Mouse (Mus musculus) lung, postnatal 0 days (tissue): Measurements from ENCODE around the gene 1700034J05Rik. TPM values are rescaled to one million over a fixed set of nuclear protein-coding genes. Genes with fewer than 3 reads are reported as not detected.

Experiments
- ATAC-seq: fragments of 200-750 bp; cut with Nextera tagmentation; 2 replicates; pipeline ENCODE4 v1.8.0; 2017; ENCODE audit warnings: moderate library complexity
- DNase-seq: peaks from one replicate; pipeline ENCODE4 v3.0.0-alpha.2; 2016; ENCODE audit warnings: low spot score
- H3K27ac ChIP-seq: fragments of 300-500 bp; sonication (generic); 2 replicates; pipeline ENCODE4 v1.5.1; 2014; ENCODE audit warnings: antibody characterized with exemption, mild to moderate bottlenecking, low read length, mixed read lengths
- H3K27me3 ChIP-seq: fragments of 300-500 bp; sonication (generic); replicated peaks from 2 replicates; pipeline ENCODE4 v1.6.1; 2014; ENCODE audit warnings: low read length, mixed read lengths; ENCODE audit not compliant: insufficient read depth
- H3K36me3 ChIP-seq: fragments of 300-500 bp; sonication (generic); 2 replicates; pipeline ENCODE4 v1.6.1; 2014; ENCODE audit warnings: low read length, mixed read lengths; ENCODE audit not compliant: insufficient read depth
- H3K4me1 ChIP-seq: fragments of 300-500 bp; sonication (generic); 2 replicates; pipeline ENCODE4 v1.6.1; 2014; ENCODE audit warnings: antibody characterized with exemption, low read depth, low read length, mixed read lengths; ENCODE audit not compliant: insufficient read depth
- H3K4me2 ChIP-seq: fragments of 300-500 bp; sonication (generic); replicated peaks from 2 replicates; pipeline ENCODE4 v1.6.1; 2014; ENCODE audit warnings: low read depth, mild to moderate bottlenecking, low read length, moderate library complexity, mixed read lengths
- H3K4me3 ChIP-seq: fragments of 300-500 bp; sonication (generic); 2 replicates; pipeline ENCODE4 v1.5.1; 2014; ENCODE audit warnings: low read depth, low read length
- H3K9ac ChIP-seq: fragments of 300-500 bp; sonication (generic); replicated peaks from 2 replicates; pipeline ENCODE4 v1.6.1; 2014; ENCODE audit warnings: low read depth, mild to moderate bottlenecking
- H3K9me3 ChIP-seq: fragments of 300-500 bp; sonication (generic); 2 replicates; pipeline ENCODE4 v1.6.1; 2016; ENCODE audit warnings: low read length, mixed read lengths
- CTCF ChIP-seq: IDR thresholded peaks from 2 replicates; pipeline ENCODE4 v1.5.1; 2016; ENCODE audit warnings: antibody characterized with exemption, mild to moderate bottlenecking
- EP300 ChIP-seq: IDR thresholded peaks from 2 replicates; pipeline ENCODE4 v1.6.1; 2016; ENCODE audit warnings: antibody characterized with exemption, mild to moderate bottlenecking, control low read depth
- WGBS: fragments of 180-500 bp; shearing (Covaris S2); extraction: QIAGEN DNeasy Blood & Tissue Kit; methylation state at CpG from one replicate; pipeline ENCODE4 v1.1.7; 2014; 5-methylcytosine and 5-hydroxymethylcytosine counted together
- polyA plus RNA-seq: library from polyadenylated mRNA; unstranded; fragments of >200 nt; fragmentation: Nextera tagmentation; extraction: Ambion mirVana; gene quantifications from 2 replicates; pipeline ENCODE4 v1.2.1, GENCODE M21; 2015

1700034J05Rik gene
- polyA plus RNA-seq, 1 experiment from 2014 or later: 0.17 TPM

DNA sequence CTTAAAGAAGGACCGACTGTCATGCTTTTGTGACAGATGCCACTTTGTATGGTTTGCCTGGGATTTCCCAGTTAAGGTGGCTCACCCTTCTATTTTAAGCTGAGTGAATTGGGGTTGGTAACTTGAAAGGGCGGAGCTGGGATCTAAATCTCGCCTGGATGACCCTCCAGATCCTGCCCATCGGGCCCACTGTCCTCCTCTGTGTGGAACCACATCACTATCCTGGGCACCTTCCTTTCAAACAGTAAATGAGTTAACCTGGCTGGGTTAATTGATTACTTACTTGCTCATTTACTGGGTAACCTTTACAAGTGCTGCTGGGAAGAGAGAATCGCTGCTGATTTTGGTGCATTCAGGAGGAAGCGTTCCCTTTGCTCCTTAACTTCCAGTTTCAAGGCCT is 35.9 kb downstream of the 1700034J05Rik start:
- WGBS: 94% methylated on average over 6 of the region's 6 CpGs
- no peak for TF ChIP-seq EP300
- TF ChIP-seq CTCF: no peak

GRCm38 (mm10) chr6:146917396-146917795 is 36.8 kb downstream of the 1700034J05Rik start:
- Histone ChIP-seq H3K9ac (no peak overlapping the region), H3K4me2 (no peak overlapping the region), H3K4me3 (no peak overlapping the region), H3K4me1 (peaks cover 18% of the 10 kb centered on the region; the same call in 1 of the 2 replicates), H3K27ac (no peak overlapping the region), H3K36me3 (no peaks in the 10 kb centered on the region), H3K27me3 (no peaks in the 10 kb centered on the region), H3K9me3 (no peaks in the 10 kb centered on the region)
- DNase-seq (no peak), ATAC-seq (no peak)
- no peak for TF ChIP-seq CTCF
- no peak for TF ChIP-seq EP300
- 70% methylated on average over 3 of the region's 3 CpGs for WGBS

More for the DNA sequence above, 35.9 kb downstream of the 1700034J05Rik start:
- DNase-seq: no peak
- no peaks in the 10 kb centered on the region for H3K36me3 ChIP-seq
- H3K4me2 ChIP-seq: no peak overlapping the region
- ATAC-seq: no peak
- H3K4me1 ChIP-seq: peaks cover 12% of the 10 kb centered on the region; the same call in 1 of the 2 replicates
- no peaks in the 10 kb centered on the region for H3K27me3 ChIP-seq
- H3K9ac ChIP-seq: no peak overlapping the region
- no peak overlapping the region for H3K4me3 ChIP-seq
- H3K27ac ChIP-seq: no peak overlapping the region
- no peaks in the 10 kb centered on the region for H3K9me3 ChIP-seq

DNA sequence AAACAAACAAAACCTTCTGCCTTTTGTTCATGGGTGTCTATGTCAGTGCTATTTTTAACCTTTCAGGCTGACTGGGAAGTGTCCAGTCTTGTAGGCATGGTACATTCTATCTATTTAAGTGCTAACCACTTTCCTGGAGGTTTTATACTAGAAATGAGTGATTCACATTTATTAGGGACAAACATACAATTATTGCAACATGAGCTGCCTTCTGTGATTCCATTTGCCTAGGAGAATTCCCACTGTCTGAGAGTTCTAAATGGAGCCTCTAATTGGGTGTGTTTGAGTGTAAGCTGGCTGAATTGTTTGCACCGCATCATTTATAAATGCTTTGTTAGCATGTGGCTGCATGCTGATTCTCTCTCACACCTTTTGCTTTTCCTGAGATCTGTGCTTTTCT is 38.4 kb downstream of the 1700034J05Rik start:
- H3K9ac ChIP-seq: no peak overlapping the region
- H3K4me3 ChIP-seq: no peak overlapping the region
- H3K27me3 ChIP-seq: no peaks in the 10 kb centered on the region
- no peaks in the 10 kb centered on the region for H3K36me3 ChIP-seq
- peaks cover 18% of the 10 kb centered on the region; the same call in 1 of the 2 replicates for H3K4me1 ChIP-seq
- 0 out of 2 replicates have a peak, but pooled peaks have one; percentile 19 for ATAC-seq
- 75% methylated on average over 1 of the region's 1 CpGs for WGBS
- no peaks in the 10 kb centered on the region for H3K9me3 ChIP-seq
- H3K4me2 ChIP-seq: no peak overlapping the region
- TF ChIP-seq CTCF (no peak), EP300 (no peak)
- H3K27ac ChIP-seq: no peak overlapping the region
- peak; percentile 44 for DNase-seq

DNA sequence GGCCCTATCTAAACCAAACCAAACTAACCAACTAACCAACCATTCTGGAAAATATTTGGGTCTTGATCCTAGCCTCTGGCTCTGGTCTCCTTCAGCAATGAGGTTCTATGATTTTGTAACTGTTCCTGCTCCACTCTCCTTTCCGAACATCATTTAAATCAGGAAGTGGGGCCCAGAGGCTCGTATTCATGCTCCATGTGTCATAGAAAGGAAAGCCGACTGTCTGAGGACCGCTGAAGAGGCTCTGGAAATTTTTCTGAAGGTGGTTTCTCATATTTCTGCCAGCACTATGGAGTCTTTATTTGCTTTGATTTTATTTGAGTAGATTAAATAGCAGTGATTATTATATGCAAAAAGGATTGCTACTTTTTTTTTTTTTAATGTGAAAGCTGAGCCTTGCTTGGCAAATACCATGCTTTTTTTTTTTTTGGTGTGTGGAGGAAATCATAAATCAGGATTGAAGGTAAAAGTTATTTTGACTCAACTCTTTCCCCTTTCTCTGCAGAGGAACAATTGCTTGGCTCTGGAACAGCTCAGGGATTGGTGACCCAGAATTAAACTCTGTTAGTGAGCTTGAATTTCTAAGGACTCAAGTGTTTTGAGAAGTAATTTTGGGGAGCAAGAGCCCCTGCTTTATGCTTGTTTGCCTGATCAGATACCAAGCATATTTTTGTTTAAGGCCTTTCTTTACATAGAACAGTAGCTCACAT is 40.6 kb downstream of the 1700034J05Rik start:
- DNase-seq: peak; percentile 39
- Histone ChIP-seq H3K9ac (no peak overlapping the region), H3K4me2 (no peak overlapping the region), H3K27me3 (no peaks in the 10 kb centered on the region), H3K36me3 (no peaks in the 10 kb centered on the region), H3K27ac (peak overlapping the region; percentile 34), H3K9me3 (no peaks in the 10 kb centered on the region), H3K4me3 (no peak overlapping the region), H3K4me1 (peaks cover 25% of the 10 kb centered on the region; the same call in 1 of the 2 replicates)
- TF ChIP-seq EP300: peak; percentile 18
- no peak for TF ChIP-seq CTCF
- WGBS: 4% methylated on average over 4 of the region's 4 CpGs
- ATAC-seq: peak; percentile 28; the same call in 1 of the 2 replicates

- Histone ChIP-seq H3K27me3 (no peaks in the 10 kb centered on the region), H3K4me1 (peaks cover 25% of the 10 kb centered on the region; the same call in 1 of the 2 replicates), H3K4me3 (no peak overlapping the region), H3K4me2 (no peak overlapping the region), H3K27ac (peak overlapping the region; percentile 34), H3K9ac (no peak overlapping the region), H3K36me3 (no peaks in the 10 kb centered on the region), H3K9me3 (no peaks in the 10 kb centered on the region)
- DNase-seq (no peak), ATAC-seq (peak; percentile 34; the same call in 1 of the 2 replicates)
- 12% methylated on average over 3 of the region's 3 CpGs for WGBS
- TF ChIP-seq EP300 (no peak), CTCF (no peak)
Observed at GRCm38 (mm10) chr6:146912835-146913488, 41.3 kb downstream of the 1700034J05Rik start.

DNA sequence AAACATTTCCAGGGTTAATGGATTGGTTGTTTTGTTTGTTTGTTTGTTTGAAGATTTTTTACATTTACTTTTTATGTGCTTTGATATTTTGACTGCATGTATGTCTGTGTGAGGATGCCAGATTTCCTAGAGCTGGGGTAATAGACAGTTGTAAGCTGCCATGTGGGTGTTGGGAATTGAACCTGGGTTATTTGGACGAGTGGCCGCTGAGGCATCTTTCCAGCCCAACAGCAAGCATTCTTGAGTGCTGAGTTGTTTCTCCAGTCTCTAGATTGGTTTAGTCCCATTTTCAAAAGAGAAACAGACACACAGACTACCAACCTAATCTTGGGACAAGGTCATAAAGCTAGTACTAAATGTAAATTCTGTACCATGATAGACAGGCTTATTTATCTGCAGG is 43.4 kb downstream of the 1700034J05Rik start:
- TF ChIP-seq EP300 (no peak), CTCF (no peak)
- 76% methylated on average over 2 of the region's 2 CpGs for WGBS
- H3K4me1 ChIP-seq: peaks cover 19% of the 10 kb centered on the region; the same call in 1 of the 2 replicates

More for the DNA sequence above, 43.4 kb downstream of the 1700034J05Rik start:
- DNase-seq (no peak), ATAC-seq (no peak)
- H3K4me2 ChIP-seq: no peak overlapping the region
- H3K9ac ChIP-seq: no peak overlapping the region
- H3K9me3 ChIP-seq: no peaks in the 10 kb centered on the region
- no peaks in the 10 kb centered on the region for H3K27me3 ChIP-seq
- no peak overlapping the region for H3K27ac ChIP-seq
- H3K4me3 ChIP-seq: no peak overlapping the region
- no peaks in the 10 kb centered on the region for H3K36me3 ChIP-seq
